Mouse (Mus musculus) embryonic facial prominence, embryonic 12.5 days (tissue): ENCODE measurements around the gene Mtx3. TPM values are rescaled to one million over a fixed set of nuclear protein-coding genes. Genes with fewer than 3 reads are reported as not detected.

Experiments
- ATAC-seq: fragments of 200-750 bp; cut with Nextera tagmentation; 2 replicates; pipeline ENCODE4 v1.8.0; 2017; ENCODE audit not compliant: insufficient number of reproducible peaks, insufficient read depth, low FRiP score, low TSS enrichment
- H3K27ac ChIP-seq: fragments of 300-500 bp; sonication (generic); 2 replicates; pipeline ENCODE4 v1.5.1; 2016; ENCODE audit warnings: mild to moderate bottlenecking
- H3K27me3 ChIP-seq: fragments of 300-500 bp; sonication (generic); 2 replicates; pipeline ENCODE4 v1.6.1; 2016; ENCODE audit warnings: mild to moderate bottlenecking, moderate library complexity
- H3K36me3 ChIP-seq: fragments of 300-500 bp; sonication (generic); 2 replicates; pipeline ENCODE4 v1.6.1; 2016; ENCODE audit warnings: mild to moderate bottlenecking
- H3K4me1 ChIP-seq: fragments of 300-500 bp; sonication (generic); 2 replicates; pipeline ENCODE4 v1.6.1; 2016
- H3K4me2 ChIP-seq: fragments of 300-500 bp; sonication (generic); replicated peaks from 2 replicates; pipeline ENCODE4 v1.6.1; 2016; ENCODE audit warnings: mild to moderate bottlenecking, moderate library complexity
- H3K4me3 ChIP-seq: fragments of 300-500 bp; sonication (generic); 2 replicates; pipeline ENCODE4 v1.5.1; 2016; ENCODE audit warnings: mild to moderate bottlenecking
- H3K9ac ChIP-seq: fragments of 300-500 bp; sonication (generic); 2 replicates; pipeline ENCODE4 v1.6.1; 2016; ENCODE audit warnings: mild to moderate bottlenecking, moderate library complexity
- H3K9me3 ChIP-seq: fragments of 300-500 bp; sonication (generic); 2 replicates; pipeline ENCODE4 v1.6.1; 2016; ENCODE audit warnings: mild to moderate bottlenecking, moderate library complexity
- WGBS: fragments of 180-500 bp; shearing (Covaris S2); methylation state at CpG from one replicate; pipeline ENCODE4 v1.1.7; 2016; 5-methylcytosine and 5-hydroxymethylcytosine counted together
- polyA plus RNA-seq: library from polyadenylated mRNA; unstranded; fragments of >200 nt; fragmentation: Nextera tagmentation; extraction: Ambion mirVana; gene quantifications from 2 replicates; pipeline ENCODE4 v1.2.1, GENCODE M21; 2016

The Mtx3 gene
- polyA plus RNA-seq, 1 experiment from 2014 or later: 5.1 TPM

GRCm38 (mm10) chr13:92884930-92885329, 40.4 kb downstream of the Mtx3 start:
- Histone ChIP-seq H3K4me2 (no peak overlapping the region), H3K27ac (no peak overlapping the region), H3K4me1 (no peaks in the 10 kb centered on the region), H3K9me3 (no peaks in the 10 kb centered on the region), H3K36me3 (no peaks in the 10 kb centered on the region), H3K9ac (no peak overlapping the region), H3K4me3 (no peak overlapping the region), H3K27me3 (no peaks in the 10 kb centered on the region)
- 60% methylated on average over 1 of the region's 1 CpGs for WGBS
- no peak for ATAC-seq

GRCm38 (mm10) chr13:92899087-92899486, 54.5 kb downstream of the Mtx3 start:
- H3K4me1 ChIP-seq: no peaks in the 10 kb centered on the region
- H3K36me3 ChIP-seq: no peaks in the 10 kb centered on the region
- no peak overlapping the region for H3K9ac ChIP-seq
- H3K4me2 ChIP-seq: no peak overlapping the region
- WGBS: 55% methylated on average over 6 of the region's 6 CpGs
- no peak overlapping the region for H3K4me3 ChIP-seq
- ATAC-seq: no peak
- H3K27me3 ChIP-seq: no peaks in the 10 kb centered on the region
- H3K27ac ChIP-seq: no peak overlapping the region
- no peaks in the 10 kb centered on the region for H3K9me3 ChIP-seq

DNA sequence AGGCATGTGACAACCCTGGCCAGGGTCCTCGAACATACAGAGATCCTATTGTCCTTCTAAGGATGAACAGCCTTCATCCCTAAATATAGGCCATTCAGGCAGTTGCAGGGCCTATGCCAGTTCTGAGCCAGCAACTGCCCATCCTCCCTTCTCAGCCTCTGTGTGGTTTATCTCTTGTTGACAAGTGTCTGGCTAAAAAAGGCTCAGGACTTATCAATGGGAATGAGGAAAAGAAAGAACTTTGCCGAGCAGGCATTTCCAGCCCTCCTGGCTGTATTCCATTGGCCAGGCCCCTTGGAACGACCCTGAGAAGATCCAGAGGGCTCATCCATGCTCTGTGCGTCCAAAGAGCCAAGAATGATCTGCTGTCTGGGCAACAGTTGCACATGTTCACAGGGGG, 58.7 kb downstream of the Mtx3 start:
- H3K27ac ChIP-seq: no peak overlapping the region
- no peak for ATAC-seq
- WGBS: 80% methylated on average over 4 of the region's 4 CpGs
- no peaks in the 10 kb centered on the region for H3K36me3 ChIP-seq
- H3K4me1 ChIP-seq: no peaks in the 10 kb centered on the region
- no peaks in the 10 kb centered on the region for H3K9me3 ChIP-seq
- H3K4me3 ChIP-seq: no peak overlapping the region
- H3K4me2 ChIP-seq: no peak overlapping the region
- H3K9ac ChIP-seq: no peak overlapping the region
- no peaks in the 10 kb centered on the region for H3K27me3 ChIP-seq

DNA sequence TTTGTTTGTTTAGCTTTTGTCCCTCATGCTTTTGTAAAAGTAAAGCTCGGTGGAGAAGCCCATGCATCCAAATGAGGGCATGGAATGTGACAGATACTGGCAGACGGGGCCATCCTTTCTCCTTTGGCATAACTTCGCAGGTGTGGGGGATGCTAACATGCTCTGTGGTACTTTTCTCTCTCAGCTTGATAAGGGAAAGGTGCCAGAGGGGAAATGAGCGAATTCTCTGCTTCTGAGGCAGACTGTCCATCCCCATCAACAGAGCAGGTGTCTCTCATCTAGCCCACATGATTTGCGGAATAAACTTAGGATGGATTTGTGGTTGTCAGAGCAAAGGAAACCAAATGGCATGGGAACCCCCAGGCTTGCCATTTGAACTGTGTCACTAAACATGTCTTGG, 61.4 kb downstream of the Mtx3 start:
- WGBS: 82% methylated on average over 5 of the region's 5 CpGs
- Histone ChIP-seq H3K4me1 (no peaks in the 10 kb centered on the region), H3K27ac (no peak overlapping the region), H3K9me3 (no peaks in the 10 kb centered on the region), H3K36me3 (no peaks in the 10 kb centered on the region), H3K4me3 (no peak overlapping the region), H3K4me2 (no peak overlapping the region), H3K9ac (no peak overlapping the region), H3K27me3 (no peaks in the 10 kb centered on the region)
- no peak for ATAC-seq

DNA sequence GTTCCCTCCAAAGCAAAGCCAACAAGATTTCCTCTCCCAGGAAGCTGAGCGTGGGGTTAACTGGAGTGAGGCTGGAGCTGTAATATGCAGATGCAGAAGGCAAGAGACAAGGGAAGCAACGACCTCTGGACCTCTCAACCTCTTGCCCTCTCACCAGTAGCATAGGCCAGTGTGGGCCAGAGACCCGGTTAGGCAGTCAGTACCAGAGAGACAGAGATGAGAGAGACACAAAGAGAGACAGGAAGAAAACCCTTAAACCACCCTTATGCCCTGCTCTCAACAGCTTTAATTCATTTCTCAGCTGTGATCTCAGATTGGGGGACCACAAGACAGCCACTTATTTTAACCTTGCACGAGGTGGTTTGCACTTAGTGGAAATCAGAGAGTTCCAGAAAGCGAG, 62.8 kb downstream of the Mtx3 start:
- no peaks in the 10 kb centered on the region for H3K36me3 ChIP-seq
- no peak for ATAC-seq
- no peak overlapping the region for H3K27ac ChIP-seq
- no peak overlapping the region for H3K9ac ChIP-seq
- whole genome bisulfite sequencing: 36% methylated on average over 5 of the region's 5 CpGs
- H3K4me3 ChIP-seq: no peak overlapping the region
- H3K4me1 ChIP-seq: no peaks in the 10 kb centered on the region
- no peaks in the 10 kb centered on the region for H3K9me3 ChIP-seq
- no peak overlapping the region for H3K4me2 ChIP-seq
- H3K27me3 ChIP-seq: no peaks in the 10 kb centered on the region

Other genes with a start within 250 kb of the Mtx3 start
- 12.0 and 12.4 TPM in 2 replicates for gene Serinc5, start 233.7 kb upstream of the Mtx3 start, polyA plus RNA-seq
- gene Thbs4, start 49.9 kb upstream of the Mtx3 start, polyA plus RNA-seq: 13.4 and 14.5 TPM in 2 replicates